Mouse (Mus musculus) v-Abl transformed pro-B cells (cell line): ENCODE measurements around the gene Tex50.
"Not testable (repeated sequence)": the region's sequence is repeated elsewhere in the genome, so short reads cannot be mapped to it uniquely, and the experiment has no call there.

Source experiments
- in situ Hi-C, 2 experiments: fragments of 400-800 bp; cut with MboI; formaldehyde crosslinking; loops; one replicate each; pipeline ENCODE4 v1.15.1; 2025; ENCODE audit not compliant: unreplicated experiment in 2 of 2

Tex50 gene

GRCm38 (mm10) chr1:161159214-161159613, at the start of gene Tex50:
Tex50 (minus strand) TSS chr1:161159314.
- in situ Hi-C loops, result no loop called here

- in situ Hi-C loops, result loop anchor here (5.0 to 25.0 kb wide), 5 partner anchors 245 to 1013 kb away; partner anchors contain the start of gene Mrps14 (in 1 of the 2)
These were observed 40.7 kb upstream of the Tex50 start for GRCm38 (mm10) chr1:161199856-161200255.

- in situ Hi-C loops, result loop anchor here (5.0 to 25.0 kb wide), 4 partner anchors 242 to 1009 kb away; partner anchors contain the start of gene Mrps14 (in 1 of the 2)
These were observed 37.2 kb upstream of the Tex50 start for GRCm38 (mm10) chr1:161196364-161196763.

- in situ Hi-C loops, result loop anchor here (5.0 to 25.0 kb wide), 4 partner anchors 241 to 1008 kb away; partner anchors contain the start of gene Mrps14 (in 1 of the 2)
These were observed 36.6 kb upstream of the Tex50 start for GRCm38 (mm10) chr1:161195541-161196351.

- in situ Hi-C loops, result loop anchor here in 1 of 2 experiments (5.0 to 25.0 kb wide), 5 partner anchors 236 to 1003 kb away; partner anchors contain the start of gene Mrps14
These were observed 31.3 kb upstream of the Tex50 start for GRCm38 (mm10) chr1:161190253-161190910.

GRCm38 (mm10) chr1:161185431-161185830, 26.3 kb upstream of the Tex50 start:
- in situ Hi-C loops, result loop anchor here in 1 of 2 experiments (25.0 kb wide), 2 partner anchors 623 to 998 kb away; partner anchors contain the start of gene Mrps14

- in situ Hi-C loops, result loop anchor here (5.0 to 25.0 kb wide), 4 partner anchors 446 to 996 kb away; partner anchors contain the start of gene Mrps14 (in 1 of the 2)
These were observed 24.6 kb upstream of the Tex50 start for GRCm38 (mm10) chr1:161183677-161184076.

GRCm38 (mm10) chr1:161182386-161182785, 23.3 kb upstream of the Tex50 start:
- in situ Hi-C loops, result loop anchor here (5.0 to 25.0 kb wide), 4 partner anchors 445 to 995 kb away; partner anchors contain the start of gene Mrps14 (in 1 of the 2)

- in situ Hi-C loops, result loop anchor here (5.0 to 25.0 kb wide), 4 partner anchors 443 to 993 kb away; partner anchors contain the start of gene Mrps14 (in 1 of the 2)
These were observed 21.6 kb upstream of the Tex50 start for GRCm38 (mm10) chr1:161180674-161181073.

- in situ Hi-C loops, result loop anchor here in 1 of 2 experiments (10.0 kb wide), 1 partner anchor 316 kb away; no protein-coding TSS in a partner anchor
These were observed 11.5 kb upstream of the Tex50 start for GRCm38 (mm10) chr1:161170651-161171050.

- in situ Hi-C loops, result no loop called here
These were observed 1.2 kb upstream of the Tex50 start for GRCm38 (mm10) chr1:161160266-161160665.

GRCm38 (mm10) chr1:161156546-161156945, 2.6 kb downstream of the Tex50 start:
- in situ Hi-C loops, result no loop called here

GRCm38 (mm10) chr1:161151098-161151497, 8.0 kb downstream of the Tex50 start:
- in situ Hi-C loops, result no loop called here

- in situ Hi-C loops, result no loop called here
These were observed 11.2 kb downstream of the Tex50 start for GRCm38 (mm10) chr1:161147888-161148287.

- in situ Hi-C loops, result not testable (repeated sequence)
These were observed 13.5 kb downstream of the Tex50 start for GRCm38 (mm10) chr1:161145611-161146010.

- in situ Hi-C loops, result no loop called here
These were observed 15.9 kb downstream of the Tex50 start for GRCm38 (mm10) chr1:161143216-161143615.

- in situ Hi-C loops, result no loop called here
These were observed 16.5 kb downstream of the Tex50 start, which contains the start of gene Ankrd45 for GRCm38 (mm10) chr1:161142531-161143159. Ankrd45 (plus strand) TSS chr1:161142691.

- in situ Hi-C loops, result no loop called here
These were observed 18.9 kb downstream of the Tex50 start for GRCm38 (mm10) chr1:161140026-161140762.

- in situ Hi-C loops, result no loop called here
These were observed 19.6 kb downstream of the Tex50 start for GRCm38 (mm10) chr1:161139496-161139895.
